Mouse (Mus musculus) ovary, postnatal 36 days (tissue): ENCODE data around the gene Cox4i1.

Experiments used
- DNase-seq: peaks from one replicate; pipeline ENCODE4 v3.0.0; 2022; ENCODE audit warnings: low spot score, mixed read lengths

Cox4i1 gene

GRCm38 (mm10) chr8:120696401-120697153 is 28.6 kb downstream of the Cox4i1 start:
- DNase-seq, result no peak

GRCm38 (mm10) chr8:120697154-120697978 is 29.3 kb downstream of the Cox4i1 start:
- peak; percentile 56 for DNase-seq

- no peak for DNase-seq
These were observed 29.9 kb downstream of the Cox4i1 start for GRCm38 (mm10) chr8:120697979-120698272.

DNA sequence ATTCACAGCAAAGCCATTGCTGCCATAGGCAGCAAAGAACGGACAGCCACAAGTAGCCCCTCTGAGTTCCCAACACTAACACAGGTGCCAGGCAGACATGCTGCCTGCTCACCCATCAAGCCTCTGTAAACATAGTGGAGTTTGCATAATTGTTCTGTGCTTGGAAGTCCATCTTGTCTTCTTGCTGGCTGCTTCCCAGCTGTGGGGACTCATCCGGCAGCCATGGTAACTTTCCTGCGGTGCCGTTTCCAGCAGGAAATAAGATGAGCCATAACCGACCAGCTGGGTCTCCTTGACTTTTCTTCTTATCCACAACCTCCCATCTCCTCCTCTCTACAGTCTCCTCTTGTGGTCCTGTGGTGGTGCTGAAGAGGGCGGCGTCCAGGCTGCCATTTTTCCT is 30.4 kb downstream of the Cox4i1 start:
- no peak for DNase-seq

- DNase-seq, result no peak
These were observed 31.1 kb downstream of the Cox4i1 start for GRCm38 (mm10) chr8:120699079-120699478.

DNA sequence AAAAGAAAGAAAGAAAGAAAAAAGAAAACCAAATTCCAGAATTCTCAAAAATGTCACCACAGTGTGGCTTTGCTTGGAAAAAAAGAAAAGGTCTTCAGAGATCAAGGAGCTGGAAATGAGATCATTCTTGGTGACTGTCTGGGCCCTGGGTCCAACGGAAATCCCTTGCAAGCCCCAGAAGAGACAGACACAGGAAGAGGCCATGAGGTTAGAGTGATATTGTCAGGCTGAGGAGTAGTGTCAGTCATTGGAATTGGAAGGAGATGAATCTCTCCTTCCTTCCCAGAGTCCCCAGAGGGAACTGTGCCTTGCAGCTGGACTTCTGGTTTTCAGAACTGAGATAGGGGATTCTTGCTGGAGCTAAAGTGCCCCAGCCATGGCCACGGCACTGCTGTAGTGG is 31.5 kb downstream of the Cox4i1 start:
- DNase-seq, result no peak

GRCm38 (mm10) chr8:120700053-120700452 is 32.0 kb downstream of the Cox4i1 start:
- no peak for DNase-seq

DNA sequence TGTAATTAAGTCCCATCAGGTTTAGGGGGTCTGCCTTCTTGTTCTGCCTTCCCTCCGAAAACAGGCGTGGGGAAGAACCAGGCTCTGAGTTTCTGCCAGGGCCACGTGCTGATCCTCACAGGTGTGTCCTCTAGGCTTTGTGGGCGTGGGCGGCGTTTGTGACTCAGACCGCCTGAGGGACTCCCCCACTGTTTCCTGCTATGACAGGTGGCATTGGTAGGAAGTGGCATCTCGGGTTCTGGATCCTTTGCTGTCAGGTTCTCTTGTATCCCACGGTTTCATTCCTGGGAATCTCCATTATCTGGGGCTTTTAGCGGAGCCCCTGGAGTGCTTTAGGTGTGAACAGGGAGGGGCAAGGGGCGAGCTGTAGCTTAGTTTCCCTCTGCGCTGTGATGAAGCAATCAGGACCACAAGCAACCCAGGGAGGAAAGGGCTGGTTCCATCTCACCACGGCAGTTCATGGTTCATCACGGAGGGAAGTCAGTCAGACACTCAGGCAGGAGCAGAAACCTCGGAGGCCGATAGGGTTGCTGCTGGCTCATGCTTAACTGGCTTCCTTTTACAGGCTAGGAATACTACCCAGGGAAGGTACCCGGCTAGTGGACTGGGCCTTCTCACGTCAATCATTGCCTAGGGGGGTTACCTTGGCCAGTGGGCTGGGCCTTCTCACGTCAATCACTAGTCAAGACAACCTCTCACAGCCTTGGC is 33.9 kb downstream of the Cox4i1 start:
- no peak for DNase-seq

DNA sequence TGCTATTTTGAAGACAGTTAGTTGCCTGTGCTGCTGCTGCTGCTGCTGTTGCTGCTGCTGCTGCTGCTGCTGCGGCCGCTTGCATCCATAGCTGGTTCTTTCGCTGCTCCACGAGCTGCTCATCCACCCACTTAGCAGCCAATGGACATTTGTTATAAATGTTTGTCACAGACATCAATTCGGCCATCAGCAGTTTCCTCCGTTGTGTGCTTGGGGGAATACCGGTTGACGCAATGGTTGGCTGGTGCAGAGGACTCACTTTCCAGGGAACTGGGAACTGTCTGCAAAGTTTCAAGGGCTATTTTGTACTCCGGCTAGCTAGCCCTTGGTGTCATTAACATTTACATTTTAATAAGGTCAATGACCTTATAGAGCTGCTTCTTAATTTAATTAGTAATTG is 36.2 kb downstream of the Cox4i1 start:
- DNase-seq, result no peak

DNA sequence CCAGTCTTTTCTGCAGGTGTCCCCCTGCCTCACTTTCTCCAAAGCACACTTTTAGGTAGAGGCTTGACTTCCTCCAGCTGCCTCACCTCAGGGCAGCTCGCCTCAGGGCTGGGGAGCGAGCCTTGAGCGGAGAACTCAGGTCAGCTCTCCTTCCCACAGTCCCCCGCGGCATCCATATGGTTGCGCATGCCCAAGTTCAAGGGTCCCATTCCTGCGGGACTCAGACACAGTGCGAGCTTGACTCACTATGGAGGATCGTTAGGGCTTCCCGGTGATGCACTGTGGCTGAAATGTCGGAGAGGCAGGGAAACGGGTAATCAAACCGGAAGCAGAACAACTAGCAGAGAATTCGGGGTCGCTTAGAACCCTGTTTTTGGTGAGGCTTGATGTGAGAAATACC is 37.1 kb downstream of the Cox4i1 start:
- DNase-seq, result no peak

DNA sequence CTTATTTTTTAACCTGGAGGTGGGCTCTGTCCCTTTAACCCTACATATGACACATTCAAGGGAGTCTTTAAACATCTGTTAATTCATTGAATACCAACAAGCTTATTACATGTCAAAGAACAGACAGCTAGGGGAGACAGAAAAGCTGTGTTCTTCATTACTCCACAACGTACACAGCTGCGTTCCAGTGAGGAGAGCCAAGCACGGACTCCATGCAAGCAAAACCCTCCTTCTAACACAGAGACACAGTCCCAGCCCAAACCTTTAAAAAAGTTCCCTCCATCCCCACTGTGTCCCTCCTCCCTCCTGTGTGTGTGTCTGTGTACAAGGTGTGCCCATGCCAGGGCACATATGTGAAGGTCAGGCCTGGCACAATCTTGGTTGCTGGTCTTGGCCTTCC is 38.2 kb downstream of the Cox4i1 start:
- DNase-seq, result no peak

DNA sequence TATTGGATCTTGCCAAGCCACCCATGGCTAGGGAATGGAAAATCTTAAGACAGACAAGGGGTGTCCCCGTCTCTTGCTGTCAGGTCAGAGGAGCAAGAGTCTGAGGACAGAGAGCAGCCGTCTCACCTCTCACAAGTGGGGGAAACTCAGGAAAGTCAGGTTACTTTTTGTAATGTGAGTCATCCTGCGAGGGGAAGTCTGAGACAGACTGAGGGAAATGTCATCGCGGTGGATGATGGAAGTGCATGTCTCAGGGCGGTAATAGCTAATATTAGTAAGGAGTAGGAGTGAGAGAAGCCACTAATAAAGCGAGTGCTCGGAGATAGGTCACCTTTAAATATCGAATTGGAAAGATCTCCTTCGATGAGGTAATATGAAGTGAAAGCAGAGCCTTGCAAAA is 41.2 kb downstream of the Cox4i1 start:
- no peak for DNase-seq

DNA sequence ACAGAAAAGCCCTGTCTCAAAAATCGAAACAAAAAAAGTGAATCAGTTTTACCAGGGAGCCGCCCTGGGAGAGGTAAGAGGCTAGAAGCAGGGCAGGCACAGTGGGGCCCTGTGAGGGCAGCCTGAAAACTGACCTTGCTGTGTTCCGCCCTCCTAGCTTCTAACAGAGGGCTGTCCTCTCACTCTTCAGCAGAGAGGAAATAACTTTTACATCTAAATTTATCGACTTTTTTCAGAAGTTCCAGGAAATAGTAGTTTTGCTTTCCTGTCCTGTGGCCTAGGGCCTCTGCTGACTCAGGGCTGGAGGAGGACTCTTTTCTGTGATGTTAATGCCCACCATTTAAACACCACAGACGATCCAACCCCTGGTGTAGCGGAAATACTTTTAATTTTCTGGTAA is 47.2 kb downstream of the Cox4i1 start:
- DNase-seq, result no peak

DNA sequence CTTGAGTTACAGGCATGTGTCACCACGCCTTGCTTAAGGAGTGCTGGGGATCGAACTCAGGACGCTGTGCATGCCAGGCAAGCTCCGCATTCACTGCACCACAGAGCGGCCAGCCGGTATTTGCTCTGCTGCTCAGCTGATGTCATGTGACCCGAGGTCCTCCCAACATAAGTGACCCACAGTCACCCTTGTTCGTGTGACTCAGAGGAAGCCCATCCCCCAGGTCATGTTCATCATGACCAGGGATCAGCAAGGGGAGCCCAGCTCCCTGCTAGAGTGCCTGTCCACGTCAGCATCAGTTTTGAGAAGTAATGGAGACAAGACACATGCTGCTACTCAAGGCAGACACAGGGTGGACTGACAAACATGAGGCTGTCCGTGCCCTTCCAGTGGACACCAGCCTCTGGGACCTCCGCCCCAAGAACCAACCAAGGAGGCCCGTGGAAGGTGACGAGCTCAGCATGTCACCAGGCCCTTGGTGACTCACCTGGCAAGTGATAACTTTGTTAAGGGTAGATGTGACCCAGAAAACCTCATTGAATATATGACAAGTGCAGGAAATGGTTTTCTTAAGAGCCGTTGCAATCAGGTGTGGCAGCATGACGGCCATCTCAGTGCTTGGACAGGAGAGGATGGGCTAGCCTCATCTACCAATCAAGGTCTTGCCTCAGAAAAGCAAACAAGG is 48.1 kb downstream of the Cox4i1 start:
- DNase-seq, result no peak

DNA sequence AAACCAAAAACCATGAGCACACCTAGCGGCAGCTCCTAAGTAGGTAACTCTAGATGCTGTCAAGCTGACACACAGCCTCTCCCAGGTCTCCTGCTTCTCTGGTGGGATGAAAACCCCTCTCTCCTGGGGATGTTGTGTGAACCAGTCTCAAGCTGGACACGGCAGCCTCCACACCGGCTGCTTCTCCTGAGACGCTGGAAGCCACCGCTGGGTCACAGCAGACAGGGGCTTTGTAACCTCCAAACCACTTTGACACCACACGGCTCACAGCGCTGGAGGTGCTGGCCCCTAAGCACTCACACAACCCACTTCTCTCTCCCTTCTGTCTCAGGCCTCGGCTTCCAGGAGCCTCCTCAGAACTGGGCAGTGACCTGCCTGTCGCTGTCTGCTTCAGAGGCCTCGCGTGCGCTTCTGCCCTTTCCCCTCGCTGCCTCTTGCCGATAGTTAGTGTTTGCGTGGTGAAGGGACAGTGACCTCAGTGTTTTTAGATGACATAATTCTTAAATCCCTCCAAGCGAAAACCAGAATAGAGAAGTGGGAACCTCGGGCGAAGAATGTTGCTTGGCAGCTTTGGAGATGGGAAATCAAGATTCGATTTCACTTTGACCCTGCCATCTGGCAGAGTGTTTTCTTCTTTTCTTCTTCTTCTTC is 51.7 kb downstream of the Cox4i1 start:
- no peak for DNase-seq

DNA sequence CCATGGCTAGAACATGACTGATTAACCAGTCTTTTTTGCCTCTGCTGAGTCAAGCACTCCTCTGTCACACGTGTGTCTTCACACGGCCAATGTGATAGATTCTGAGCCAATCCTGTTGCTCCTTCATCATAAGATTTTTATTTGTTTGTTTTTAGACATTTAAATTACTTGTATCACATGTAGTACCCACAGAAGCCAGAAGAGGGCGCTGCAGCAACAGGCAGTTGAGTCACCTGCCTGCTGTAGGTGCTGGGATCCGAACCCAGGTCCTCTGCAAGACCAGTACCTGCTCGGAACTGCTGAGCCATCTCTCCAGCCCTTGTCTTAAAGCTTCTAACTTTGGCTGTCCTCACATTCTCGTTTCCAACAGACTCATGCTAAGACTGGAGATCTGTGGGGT is 55.0 kb downstream of the Cox4i1 start:
- DNase-seq, result no peak
